ENCODE assay signal across 10 mouse cellular contexts in the genomic region with DNA sequence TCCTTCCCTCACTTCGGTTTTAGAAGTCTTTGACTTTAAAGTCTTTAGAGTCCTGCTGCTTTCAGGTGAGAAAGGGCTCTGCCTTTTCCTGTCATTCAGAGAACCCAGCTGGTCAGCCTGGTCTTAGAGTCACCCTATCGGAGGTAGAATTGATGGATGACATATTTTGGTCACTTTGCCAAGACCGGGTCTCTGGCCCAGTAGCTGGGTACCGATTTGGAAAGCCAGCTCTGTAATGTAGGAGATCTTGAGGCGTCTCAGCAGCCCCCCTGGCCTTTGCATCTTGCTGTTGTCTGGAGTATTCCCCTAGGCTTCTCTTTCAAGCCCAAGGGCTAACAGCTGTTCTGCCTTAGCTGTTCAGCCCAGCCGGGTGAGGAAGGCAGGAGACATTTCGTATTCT. TPM values are rescaled to one million over a fixed set of nuclear protein-coding genes. Genes with fewer than 3 reads are reported as not detected.
A peak's percentile ranks its signal among the peaks of the same experiment; 100 is the strongest.
DNase-seq lines count a peak whose midpoint lies in the region; ATAC-seq and TF ChIP-seq lines count a peak whose summit lies in the region.
"Had no signal": no experiment of that assay in that cellular context is flagged by ENCODE, and none has a peak within 500 bp of the region (broad histone marks: within the 10 kb centered on the region; RNA-seq: fewer than 3 reads in every experiment).

No protein-coding gene starts in this region.

- H3K36me3 ChIP-seq in ES-E14 (ENCODE audit: control insufficient read depth, insufficient read depth, low read length, poor library complexity, severe bottlenecking) = no peaks in the 10 kb centered on the region
- no peaks in the 10 kb centered on the region for H3K36me3 ChIP-seq in forebrain, embryonic 11.5 days (ENCODE audit: control insufficient read depth, insufficient read depth, low read length)
- H3K36me3 ChIP-seq in neural tube, embryonic 13.5 days = no peaks in the 10 kb centered on the region

- H3K4me2 ChIP-seq in forebrain, embryonic 11.5 days (ENCODE audit: low read depth, low read length, severe bottlenecking) = peak overlapping the region; percentile 81; the same call in 1 of the 2 replicates
- H3K4me2 ChIP-seq in neural tube, embryonic 13.5 days = peak overlapping the region; percentile 87

- no peak for ATAC-seq in forebrain, embryonic 11.5 days (replicated peaks; ENCODE audit: low FRiP score)
- no peak for ATAC-seq in neural tube, embryonic 13.5 days (ENCODE audit: low read depth)

- H3K4me1 ChIP-seq in ES-E14 (ENCODE audit: control insufficient read depth in 2 of 2, insufficient read depth in 2 of 2, low read length in 2 of 2, poor library complexity in 1 of 2) = no peaks in the 10 kb centered on the region; a peak in 2 of 4 replicates
- peaks cover 8% of the 10 kb centered on the region; the same call in 1 of the 2 replicates for H3K4me1 ChIP-seq in forebrain, embryonic 11.5 days (replicated peaks; ENCODE audit: control insufficient read depth, insufficient read depth, low read length)
- H3K4me1 ChIP-seq in neural tube, embryonic 13.5 days (replicated peaks) = peaks cover 24% of the 10 kb centered on the region

- 14% methylated on average over 7 of the region's 7 CpGs for WGBS in forebrain, embryonic 11.5 days
- 9% methylated on average over 7 of the region's 7 CpGs for WGBS in neural tube, embryonic 13.5 days

- in situ Hi-C loops in ES-E14 (cut with MboI; ENCODE audit: low sequenced_read_pairs in 2 of 2, unreplicated experiment in 2 of 2) = loop anchor here in 1 of 2 experiments (5.0 kb wide), 1 partner anchor 37 kb away; no protein-coding TSS in a partner anchor

- peak overlapping the region; percentile 43; the same call in 1 of the 2 replicates for H3K9ac ChIP-seq in ES-E14 (ENCODE audit: insufficient read depth, low read depth, low read length, poor library complexity, severe bottlenecking)
- peak overlapping the region; percentile 60; the same call in 1 of the 2 replicates for H3K9ac ChIP-seq in forebrain, embryonic 11.5 days (ENCODE audit: low read length)
- peak overlapping the region; percentile 74 for H3K9ac ChIP-seq in neural tube, embryonic 13.5 days

- H3K4me3 ChIP-seq in ES-E14 (ENCODE audit: insufficient read depth in 1 of 2, low read depth in 1 of 2, low read length in 2 of 2, poor library complexity in 1 of 2, severe bottlenecking in 1 of 2) = peak overlapping the region; percentile 61 to 86
- peak overlapping the region; percentile 38; the same call in 1 of the 2 replicates for H3K4me3 ChIP-seq in forebrain, embryonic 11.5 days (ENCODE audit: low read depth, low read length)
- peak overlapping the region; percentile 45 for H3K4me3 ChIP-seq in neural tube, embryonic 13.5 days

- DNase-seq in embryo, embryonic 10.5 days (ENCODE audit: low spot score) = peak; percentile 18
- no peak for DNase-seq in embryo, embryonic 10 days (ENCODE audit: low spot score)
- no peak for DNase-seq in ES-E14 (ENCODE audit: low read depth, low spot score)
- no peak for DNase-seq in forebrain, embryonic 11.5 days (ENCODE audit: low spot score)
- DNase-seq in kidney, postnatal 14 days = peak; percentile 14
- no peak for DNase-seq in right cerebral cortex, adult 18-20 months
- no peak for DNase-seq in left cerebral cortex, adult 8-10 months (ENCODE audit: low spot score in 2 of 2)

- H3K27ac ChIP-seq in ES-E14 (ENCODE audit: insufficient read depth, low read depth, low read length, poor library complexity, severe bottlenecking) = no peak overlapping the region
- H3K27ac ChIP-seq in forebrain, embryonic 11.5 days (ENCODE audit: low read depth, low read length) = no peak overlapping the region
- H3K27ac ChIP-seq in neural tube, embryonic 13.5 days (replicated peaks) = no peak overlapping the region

- H3K27me3 ChIP-seq in forebrain, embryonic 11.5 days (ENCODE audit: control insufficient read depth, insufficient read depth, low read length) = no peaks in the 10 kb centered on the region; the same call in 1 of the 2 replicates
- H3K27me3 ChIP-seq in neural tube, embryonic 13.5 days = no peaks in the 10 kb centered on the region; the same call in 1 of the 2 replicates

- H3K9me3 ChIP-seq in ES-E14 (ENCODE audit: control insufficient read depth, insufficient read depth, low read depth, low read length) = no peaks in the 10 kb centered on the region
- H3K9me3 ChIP-seq in forebrain, embryonic 11.5 days (ENCODE audit: control insufficient read depth, low read length) = no peaks in the 10 kb centered on the region
- H3K9me3 ChIP-seq in neural tube, embryonic 13.5 days = no peaks in the 10 kb centered on the region

TF ChIP-seq in ES-E14, 5 proteins besides CTCF, POLR2A, EP300 and RAD21:
- no peak for TF ChIP-seq ZNF384 (IDR thresholded peaks at IDR 0.05; ENCODE audit: low read depth, low read length)
- no peak for TF ChIP-seq HCFC1 (IDR thresholded peaks at IDR 0.05; ENCODE audit: borderline replicate concordance, insufficient read depth, low read length)
- TF ChIP-seq ZC3H11A (IDR thresholded peaks at IDR 0.05; ENCODE audit: borderline replicate concordance, low read depth, low read length) = no peak
- TF ChIP-seq CHD2 (IDR thresholded peaks at IDR 0.05; ENCODE audit: low read depth, low read length) = no peak
- no peak for TF ChIP-seq MAFK (IDR thresholded peaks at IDR 0.05; ENCODE audit: insufficient read depth, low read depth, low read length)

RNA-seq across cellular contexts. Expression of a gene that starts 0.6 kb away (rescaled TPM):
- total RNA-seq in ES-E14 (2012; rRNA removed) = 4.6 and 7.5 TPM in 2 replicates
- polyA plus RNA-seq in forebrain, embryonic 11.5 days (2014; fragmentation: Nextera tagmentation; extraction: Ambion mirVana) = 0.67 and 0.79 TPM in 2 replicates
- polyA plus RNA-seq in neural tube, embryonic 13.5 days (2015; fragmentation: Nextera tagmentation; extraction: Ambion mirVana) = 1.0 and 1.9 TPM in 2 replicates
- 10 to 100 TPM in 1 of 4 experiments, 1 to 10 TPM in 3; 5.9 to 10.8 (median 8.5) TPM for total RNA-seq in left cerebral cortex, adult 8-10 months (2022)

RNA-seq across cellular contexts. Expression of a gene that starts 5.0 kb away (rescaled TPM):
- total RNA-seq in ES-E14 (2012; rRNA removed) = 14.9 and 18.0 TPM in 2 replicates
- polyA plus RNA-seq in forebrain, embryonic 11.5 days (2014; fragmentation: Nextera tagmentation; extraction: Ambion mirVana) = 15.8 and 19.8 TPM in 2 replicates
- 11.3 and 13.3 TPM in 2 replicates for polyA plus RNA-seq in neural tube, embryonic 13.5 days (2015; fragmentation: Nextera tagmentation; extraction: Ambion mirVana)
- total RNA-seq in left cerebral cortex, adult 8-10 months (2022) = 10 to 100 TPM; 15.1 to 16.5 (median 15.3) TPM

RNA-seq across cellular contexts. Expression of a gene that starts 56.4 kb away (rescaled TPM):
- 19.9 and 48.1 TPM in 2 replicates for total RNA-seq in ES-E14 (2012; rRNA removed)
- not detected in 2 replicates for polyA plus RNA-seq in forebrain, embryonic 11.5 days (2014; fragmentation: Nextera tagmentation; extraction: Ambion mirVana)
- not detected in 2 replicates for polyA plus RNA-seq in neural tube, embryonic 13.5 days (2015; fragmentation: Nextera tagmentation; extraction: Ambion mirVana)
- 1 to 10 TPM; 1.1 to 2.3 (median 1.5) TPM for total RNA-seq in left cerebral cortex, adult 8-10 months (2022)
- total RNA-seq: heart, postnatal 36 days had no signal
- polyA plus RNA-seq: C2C12 had no signal

RNA-seq across cellular contexts. Expression of a gene that starts 57.1 kb away (rescaled TPM):
- total RNA-seq in ES-E14 (2012; rRNA removed) = not detected in 2 replicates
- polyA plus RNA-seq in forebrain, embryonic 11.5 days (2014; fragmentation: Nextera tagmentation; extraction: Ambion mirVana) = not detected in 2 replicates
- polyA plus RNA-seq in neural tube, embryonic 13.5 days (2015; fragmentation: Nextera tagmentation; extraction: Ambion mirVana) = not detected in 2 replicates
- total RNA-seq in left cerebral cortex, adult 8-10 months (2022) = under 1 TPM in 2 of 4 experiments, not detected in 2; 0.46 to 1.00 TPM
- total RNA-seq: heart, postnatal 36 days had no signal
- polyA plus RNA-seq: C2C12 had no signal

RNA-seq across cellular contexts. Expression of a gene that starts 60.0 kb away (rescaled TPM):
- total RNA-seq in ES-E14 (2012; rRNA removed) = 31.3 and 45.2 TPM in 2 replicates
- polyA plus RNA-seq in forebrain, embryonic 11.5 days (2014; fragmentation: Nextera tagmentation; extraction: Ambion mirVana) = 19.6 and 20.4 TPM in 2 replicates
- polyA plus RNA-seq in neural tube, embryonic 13.5 days (2015; fragmentation: Nextera tagmentation; extraction: Ambion mirVana) = 44.5 and 45.9 TPM in 2 replicates
- 100 to 1,000 TPM in 3 of 4 experiments, 10 to 100 TPM in 1; 91.0 to 108 (median 102) TPM for total RNA-seq in left cerebral cortex, adult 8-10 months (2022)

Comparison
In these comparisons a context has a peak if more than half of its experiments do, and no peak if none do; other contexts are left out.
1. DNase-seq: peak in embryo, embryonic 10.5 days (single experiment) and kidney, postnatal 14 days (single experiment); none in embryo, embryonic 10 days (single experiment), ES-E14 (single experiment), forebrain, embryonic 11.5 days (single experiment), right cerebral cortex, adult 18-20 months (single experiment) and left cerebral cortex, adult 8-10 months (0 of 2).
2. Peak in every context shown above with its lines, with median percentiles within 50 percentile points of each other: H3K4me3 ChIP-seq and H3K9ac ChIP-seq.